8 mouse cellular contexts compared by ENCODE assay signal in genomic region chr2:33615843-33616344, GRCm38 (mm10). TPM values are rescaled to one million over a fixed set of nuclear protein-coding genes. Genes with fewer than 3 reads are reported as not detected.
DNase-seq lines count a peak whose midpoint lies in the region; ATAC-seq and TF ChIP-seq lines count a peak whose summit lies in the region.

No protein-coding gene starts in this region.

- peak overlapping the region; percentile 73 for H3K4me2 ChIP-seq in kidney, postnatal 0 days (ENCODE audit: low read length)
- H3K4me2 ChIP-seq in embryonic facial prominence, embryonic 13.5 days = peak overlapping the region; percentile 71
- H3K4me2 ChIP-seq in intestine, embryonic 16.5 days (ENCODE audit: low read depth, low read length) = peak overlapping the region; percentile 59
- peak overlapping the region; percentile 75 for H3K4me2 ChIP-seq in neural tube, embryonic 15.5 days

- H3K9me3 ChIP-seq in kidney, postnatal 0 days (replicated peaks; ENCODE audit: low read length) = no peaks in the 10 kb centered on the region
- H3K9me3 ChIP-seq in embryonic facial prominence, embryonic 13.5 days = no peaks in the 10 kb centered on the region
- H3K9me3 ChIP-seq in intestine, embryonic 16.5 days (ENCODE audit: control insufficient read depth, low read length) = no peaks in the 10 kb centered on the region
- no peaks in the 10 kb centered on the region for H3K9me3 ChIP-seq in neural tube, embryonic 15.5 days (replicated peaks)

- no peak overlapping the region for H3K27ac ChIP-seq in kidney, postnatal 0 days
- H3K27ac ChIP-seq in embryonic facial prominence, embryonic 13.5 days = no peak overlapping the region
- H3K27ac ChIP-seq in intestine, embryonic 16.5 days (ENCODE audit: low read length) = no peak overlapping the region
- H3K27ac ChIP-seq in neural tube, embryonic 15.5 days (replicated peaks) = peak overlapping the region; percentile 92

- peak overlapping the region; percentile 37 for H3K4me3 ChIP-seq in kidney, postnatal 0 days (replicated peaks; ENCODE audit: low read depth, low read length)
- peak overlapping the region; percentile 44 for H3K4me3 ChIP-seq in embryonic facial prominence, embryonic 13.5 days
- H3K4me3 ChIP-seq in intestine, embryonic 16.5 days (ENCODE audit: low read length) = peak overlapping the region; percentile 44
- peak overlapping the region; percentile 38 for H3K4me3 ChIP-seq in neural tube, embryonic 15.5 days (replicated peaks)
- H3K4me3 ChIP-seq in lung, adult 2 months (replicated peaks; ENCODE audit: extremely low read depth, low read depth, low read length) = no peak overlapping the region

- H3K4me1 ChIP-seq in kidney, postnatal 0 days (replicated peaks; ENCODE audit: insufficient read depth, low read length) = peaks cover 13% of the 10 kb centered on the region
- peaks cover 33% of the 10 kb centered on the region for H3K4me1 ChIP-seq in embryonic facial prominence, embryonic 13.5 days
- H3K4me1 ChIP-seq in intestine, embryonic 16.5 days (ENCODE audit: control insufficient read depth, insufficient read depth, low read length) = peaks cover 9% of the 10 kb centered on the region; the same call in 1 of the 2 replicates
- H3K4me1 ChIP-seq in neural tube, embryonic 15.5 days = peaks cover 81% of the 10 kb centered on the region
- H3K4me1 ChIP-seq in lung, adult 2 months (ENCODE audit: control insufficient read depth, insufficient read depth, low read length) = 0 out of 2 replicates have a peak, but pooled peaks cover 2% of the 10 kb centered on the region

- TF ChIP-seq CTCF in kidney, postnatal 0 days (IDR thresholded peaks at IDR 0.05; ENCODE audit: low read depth) = no peak
- no peak for TF ChIP-seq CTCF in lung, adult 2 months (IDR thresholded peaks at IDR 0.05; ENCODE audit: insufficient read depth, low read length)

- H3K36me3 ChIP-seq in kidney, postnatal 0 days (ENCODE audit: insufficient read depth, low read length) = no peaks in the 10 kb centered on the region
- H3K36me3 ChIP-seq in embryonic facial prominence, embryonic 13.5 days = no peaks in the 10 kb centered on the region
- H3K36me3 ChIP-seq in intestine, embryonic 16.5 days (ENCODE audit: control insufficient read depth, insufficient read depth, low read length) = no peaks in the 10 kb centered on the region
- no peaks in the 10 kb centered on the region for H3K36me3 ChIP-seq in neural tube, embryonic 15.5 days

- ATAC-seq in kidney, postnatal 0 days (replicated peaks; ENCODE audit: low FRiP score, low read depth) = 0 out of 2 replicates have a peak, but pooled peaks have one; percentile 15
- ATAC-seq in embryonic facial prominence, embryonic 13.5 days (ENCODE audit: insufficient number of reproducible peaks, insufficient read depth, low FRiP score, low TSS enrichment, low read depth) = no peak
- peak; percentile 34 for ATAC-seq in intestine, embryonic 16.5 days
- ATAC-seq in neural tube, embryonic 15.5 days (ENCODE audit: low FRiP score) = peak; percentile 23

- TF ChIP-seq POLR2A in lung, adult 2 months (IDR thresholded peaks at IDR 0.05; ENCODE audit: borderline replicate concordance, extremely low read depth, low read depth, low read length) = no peak

- no peak overlapping the region for H3K9ac ChIP-seq in kidney, postnatal 0 days (ENCODE audit: low read depth, low read length)
- peak overlapping the region; percentile 36; the same call in 1 of the 2 replicates for H3K9ac ChIP-seq in embryonic facial prominence, embryonic 13.5 days
- H3K9ac ChIP-seq in intestine, embryonic 16.5 days (ENCODE audit: low read depth, low read length) = no peak overlapping the region
- H3K9ac ChIP-seq in neural tube, embryonic 15.5 days (replicated peaks) = peak overlapping the region; percentile 53

- H3K27me3 ChIP-seq in kidney, postnatal 0 days (ENCODE audit: insufficient read depth, low read length) = peaks cover 22% of the 10 kb centered on the region
- peaks cover 94% of the 10 kb centered on the region for H3K27me3 ChIP-seq in embryonic facial prominence, embryonic 13.5 days
- H3K27me3 ChIP-seq in intestine, embryonic 16.5 days (replicated peaks; ENCODE audit: control insufficient read depth, insufficient read depth, low read length) = peaks cover 53% of the 10 kb centered on the region
- peaks cover 69% of the 10 kb centered on the region for H3K27me3 ChIP-seq in neural tube, embryonic 15.5 days (replicated peaks)

- no peak for DNase-seq in kidney, postnatal 0 days (ENCODE audit: low spot score)
- no peak for DNase-seq in kidney, adult 18-20 months
- no peak for DNase-seq in adrenal gland, postnatal 4 days (ENCODE audit: low spot score in 2 of 2)
- DNase-seq in lung, adult 2 months = no peak
- no peak for DNase-seq in right cerebral cortex, postnatal 25 days

- 8% methylated on average over 17 of the region's 17 CpGs for WGBS in kidney, postnatal 0 days
- 6% methylated on average over 17 of the region's 17 CpGs for WGBS in embryonic facial prominence, embryonic 13.5 days
- 3% methylated on average over 17 of the region's 17 CpGs for WGBS in intestine, embryonic 16.5 days
- 3% methylated on average over 17 of the region's 17 CpGs for WGBS in neural tube, embryonic 15.5 days
- 18% methylated on average over 17 of the region's 17 CpGs for WGBS in lung, adult 2 months

RNA-seq across cellular contexts. Expression of gene Lmx1b, which starts 24.4 kb away (rescaled TPM):
- 0.82 and 0.88 TPM in 2 replicates for polyA plus RNA-seq in kidney, postnatal 0 days (2015; fragmentation: Nextera tagmentation; extraction: Ambion mirVana)
- 0.55 TPM in 2 replicates for polyA plus RNA-seq in embryonic facial prominence, embryonic 13.5 days (2015; fragmentation: Nextera tagmentation; extraction: Ambion mirVana)
- 0.04 TPM in 1 of 2 replicates, not detected in the other for polyA plus RNA-seq in intestine, embryonic 16.5 days (2015; fragmentation: Nextera tagmentation; extraction: Ambion mirVana)
- 7.9 and 8.5 TPM in 2 replicates for polyA plus RNA-seq in neural tube, embryonic 15.5 days (2015; fragmentation: Nextera tagmentation; extraction: Ambion mirVana)
- total RNA-seq in adrenal gland, postnatal 4 days (2021) = 1 to 10 TPM in 1 of 2 experiments, not detected in 1; 1.5 TPM
- polyA plus RNA-seq in lung, adult 2 months (2012; rRNA removed) = 0.16 and 0.31 TPM in 2 replicates

Comparison
In these comparisons a context has a peak if more than half of its experiments do, and no peak if none do; other contexts are left out.
1. H3K9ac ChIP-seq: peak in embryonic facial prominence, embryonic 13.5 days (single experiment) and neural tube, embryonic 15.5 days (single experiment); none in kidney, postnatal 0 days (single experiment) and intestine, embryonic 16.5 days (single experiment).
2. Peak in every context shown above with its lines, with median percentiles within 50 percentile points of each other: H3K4me2 ChIP-seq.